Mouse (Mus musculus) spleen, adult 12 weeks (tissue): Measurements from ENCODE around the gene Wnt7b.

ENCODE experiments used
- DNase-seq: peaks from one replicate; pipeline ENCODE4 v3.0.0; 2022; ENCODE audit warnings: low spot score

The Wnt7b gene

DNA sequence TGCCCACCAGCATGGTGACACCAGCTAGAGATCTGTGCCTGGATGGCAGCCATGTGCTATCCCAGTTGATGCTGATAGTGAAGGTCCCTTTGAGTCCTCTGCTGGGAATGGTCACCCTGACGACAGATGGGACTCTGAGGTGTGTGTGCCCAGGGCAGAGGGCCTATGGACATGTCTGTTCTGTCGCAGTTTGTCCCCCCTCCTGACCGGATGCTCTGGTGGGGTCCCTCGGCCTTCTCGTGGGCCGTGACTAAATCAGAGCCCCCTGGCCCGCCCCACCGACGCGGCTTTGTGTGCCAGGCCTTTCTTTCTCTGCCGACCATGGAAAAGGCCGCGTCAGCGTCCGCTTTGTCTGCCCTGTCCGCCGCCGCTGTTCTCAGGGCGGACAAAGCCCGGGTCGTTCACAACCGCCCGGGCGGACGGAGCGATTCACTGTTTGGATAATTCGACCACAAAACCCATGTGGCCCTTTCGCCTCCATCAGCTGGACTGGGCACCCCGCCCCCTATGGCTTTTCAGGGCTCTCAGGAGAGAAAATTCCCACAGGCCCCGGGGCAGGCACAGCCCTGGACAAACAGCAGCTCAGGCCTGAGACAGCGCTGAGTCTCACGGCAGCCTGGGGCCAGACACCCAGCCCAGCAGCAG is 74.8 kb downstream of the Wnt7b start:
- no peak for DNase-seq

- no peak for DNase-seq
Measured at GRCm38 (mm10) chr15:85506680-85507079, 75.6 kb downstream of the Wnt7b start.

DNA sequence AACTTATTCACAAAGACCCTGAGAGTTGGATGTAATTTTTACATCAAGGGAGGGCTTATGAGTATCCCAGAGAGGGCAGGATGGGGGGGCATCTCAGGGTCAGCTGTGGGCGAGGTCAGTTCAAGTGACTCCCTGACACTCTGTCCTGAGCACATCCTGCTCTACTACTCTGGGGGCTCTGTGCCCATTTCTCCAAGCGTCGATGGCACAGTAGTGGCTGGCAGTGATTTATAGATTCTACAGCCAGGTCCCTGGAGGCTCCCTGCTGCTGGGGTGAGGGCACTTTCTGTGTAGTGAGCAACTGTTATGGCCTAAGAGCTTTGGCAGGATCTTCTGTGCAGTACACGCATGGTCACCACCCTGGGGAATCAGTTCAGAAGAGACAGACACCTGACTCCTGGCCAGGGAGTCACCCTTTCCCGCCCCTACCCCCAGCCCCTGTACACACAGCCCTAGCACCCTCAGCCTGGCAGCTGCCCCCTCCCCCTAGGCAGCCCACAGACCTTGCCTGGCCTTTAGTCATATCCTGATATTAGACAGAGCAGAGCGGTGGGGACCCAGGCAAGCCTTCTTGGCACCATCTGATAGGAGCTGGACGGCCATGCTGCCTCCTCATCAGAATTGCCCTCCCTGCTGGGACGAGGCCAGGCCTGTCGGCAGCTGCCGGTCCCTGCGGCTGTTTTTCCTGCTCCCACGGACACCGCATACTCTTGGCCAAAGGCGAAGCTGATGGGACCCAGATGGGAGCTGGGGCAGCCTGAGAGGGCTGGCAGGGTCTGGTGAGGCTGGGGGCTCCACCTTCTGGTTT is 77.0 kb downstream of the Wnt7b start:
- DNase-seq = no peak

DNA sequence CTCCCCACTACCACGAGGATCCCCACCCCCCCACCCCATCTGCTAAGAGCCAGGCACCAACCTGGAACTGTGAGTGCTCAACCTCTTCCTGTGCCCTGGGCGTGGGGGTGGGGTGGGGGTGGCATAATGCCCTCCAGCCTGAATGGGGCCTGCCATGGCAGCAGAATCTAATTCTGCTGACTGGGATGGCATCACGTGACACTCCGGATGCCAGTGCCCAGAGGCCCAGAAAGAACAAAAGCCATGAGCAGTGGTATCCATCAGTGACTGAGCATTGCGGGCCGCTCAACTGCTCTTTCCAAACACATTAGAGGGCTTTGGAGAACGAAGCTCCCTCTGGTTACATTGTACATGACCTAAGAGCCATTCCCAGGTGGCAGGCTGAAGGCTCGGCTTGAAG is 79.1 kb downstream of the Wnt7b start, which contains the start of gene 7530416G11Rik:
TSS of gene 7530416G11Rik (minus strand) at position 101 of the 400 bp plus-strand sequence.
- DNase-seq = no peak

GRCm38 (mm10) chr15:85500267-85500666 is 82.0 kb downstream of the Wnt7b start:
- no peak for DNase-seq

- no peak for DNase-seq
Measured at GRCm38 (mm10) chr15:85497981-85498475, 84.2 kb downstream of the Wnt7b start.

DNA sequence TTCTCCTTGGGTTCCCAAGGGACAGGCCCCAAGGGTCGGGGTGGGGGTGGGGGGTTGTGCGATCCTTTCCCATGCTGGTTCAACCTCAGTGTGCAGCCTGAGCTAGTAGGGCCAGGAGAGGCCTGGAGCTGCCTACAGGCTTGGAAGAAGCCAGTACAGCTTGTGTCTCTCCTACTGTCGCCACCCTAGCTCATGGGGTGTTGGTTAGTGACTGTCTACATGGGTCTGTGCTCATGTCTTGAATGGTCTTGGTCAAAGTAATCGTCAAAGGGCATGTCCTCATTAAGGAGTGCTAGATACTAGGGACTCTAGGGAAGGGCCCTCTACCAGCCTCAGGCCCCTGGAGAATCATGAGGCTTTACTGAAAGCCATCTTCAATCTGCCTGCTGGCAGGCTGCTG is 84.7 kb downstream of the Wnt7b start:
- no peak for DNase-seq

DNA sequence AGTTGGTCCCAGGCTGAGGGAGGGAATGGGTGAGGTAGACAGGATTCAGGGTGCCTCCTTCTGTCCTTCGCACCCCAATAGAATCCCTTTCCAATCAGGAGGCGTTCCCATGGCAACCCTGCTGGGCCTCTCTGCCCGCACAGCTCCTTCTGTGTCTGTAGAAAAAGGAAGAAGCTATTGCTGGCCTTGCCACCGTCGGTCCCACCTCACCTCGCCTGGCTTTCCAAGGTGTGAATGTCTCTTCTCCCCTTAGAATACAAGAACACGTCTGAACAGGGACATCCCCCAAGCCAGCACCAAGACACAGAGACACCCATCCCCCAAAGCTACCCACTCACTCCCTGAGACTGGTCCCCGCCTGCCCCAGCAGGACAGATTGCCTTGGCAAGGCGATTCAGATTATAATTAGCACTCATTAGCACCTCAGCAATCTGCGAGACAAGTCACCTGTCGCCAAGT is 88.1 kb downstream of the Wnt7b start:
- DNase-seq = no peak

GRCm38 (mm10) chr15:85489751-85490150 is 92.5 kb downstream of the Wnt7b start:
- DNase-seq = no peak

- DNase-seq = no peak
Measured at GRCm38 (mm10) chr15:85488900-85489299, 93.4 kb downstream of the Wnt7b start.
